Mouse (Mus musculus): Measurements from ENCODE around the gene Hoxd1. TPM values are rescaled to one million over a fixed set of nuclear protein-coding genes. Genes with fewer than 3 reads are reported as not detected.

The Hoxd1 gene
- polyA plus RNA-seq, 1 experiment: not detected

- Histone ChIP-seq H3K4me3 (ENCODE audit: insufficient read depth, low read depth, low read length) (no peak overlapping the region), H3K4me1 (ENCODE audit: control insufficient read depth, insufficient read depth, low read length) (no peaks in the 10 kb centered on the region)
Observed at GRCm38 (mm10) chr2:74746298-74746921, 16.4 kb upstream of the Hoxd1 start.

GRCm38 (mm10) chr2:74747006-74747405, 15.8 kb upstream of the Hoxd1 start:
- H3K4me3 ChIP-seq (ENCODE audit: insufficient read depth, low read depth, low read length): no peak overlapping the region
- H3K4me1 ChIP-seq (ENCODE audit: control insufficient read depth, insufficient read depth, low read length): no peaks in the 10 kb centered on the region
- no peak overlapping the region for H3K27ac ChIP-seq (ENCODE audit: insufficient read depth, low read depth, low read length)
- 3% methylated on average over 24 of the region's 24 CpGs for WGBS
- TF ChIP-seq CTCF (IDR thresholded peaks at IDR 0.05; ENCODE audit: insufficient read depth, low read depth, low read length) (no peak), POLR2A (IDR thresholded peaks at IDR 0.05; ENCODE audit: insufficient read depth, low read depth, low read length) (no peak)

More at GRCm38 (mm10) chr2:74746298-74746921, 16.4 kb upstream of the Hoxd1 start:
- TF ChIP-seq CTCF (IDR thresholded peaks at IDR 0.05; ENCODE audit: insufficient read depth, low read depth, low read length): no peak
- TF ChIP-seq POLR2A (IDR thresholded peaks at IDR 0.05; ENCODE audit: insufficient read depth, low read depth, low read length): no peak
- H3K27ac ChIP-seq (ENCODE audit: insufficient read depth, low read depth, low read length): no peak overlapping the region
- 2% methylated on average over 58 of the region's 58 CpGs for WGBS

- H3K4me3 ChIP-seq (ENCODE audit: insufficient read depth, low read depth, low read length): no peak overlapping the region
Observed at GRCm38 (mm10) chr2:74747661-74748141, 15.1 kb upstream of the Hoxd1 start.

GRCm38 (mm10) chr2:74748436-74748995, 14.3 kb upstream of the Hoxd1 start:
- TF ChIP-seq CTCF (IDR thresholded peaks at IDR 0.05; ENCODE audit: insufficient read depth, low read depth, low read length) (no peak), POLR2A (IDR thresholded peaks at IDR 0.05; ENCODE audit: insufficient read depth, low read depth, low read length) (no peak)
- H3K27ac ChIP-seq (ENCODE audit: insufficient read depth, low read depth, low read length): no peak overlapping the region
- no peak overlapping the region for H3K4me3 ChIP-seq (ENCODE audit: insufficient read depth, low read depth, low read length)
- WGBS: 8% methylated on average over 9 of the region's 9 CpGs
- H3K4me1 ChIP-seq (ENCODE audit: control insufficient read depth, insufficient read depth, low read length): peaks cover 7% of the 10 kb centered on the region; the same call in 1 of the 2 replicates

More at GRCm38 (mm10) chr2:74747661-74748141, 15.1 kb upstream of the Hoxd1 start:
- H3K27ac ChIP-seq (ENCODE audit: insufficient read depth, low read depth, low read length): no peak overlapping the region
- H3K4me1 ChIP-seq (ENCODE audit: control insufficient read depth, insufficient read depth, low read length): peaks cover 2% of the 10 kb centered on the region; the same call in 1 of the 2 replicates
- WGBS: 10% methylated on average over 11 of the region's 11 CpGs
- TF ChIP-seq CTCF (IDR thresholded peaks at IDR 0.05; ENCODE audit: insufficient read depth, low read depth, low read length): no peak
- no peak for TF ChIP-seq POLR2A (IDR thresholded peaks at IDR 0.05; ENCODE audit: insufficient read depth, low read depth, low read length)

- 1% methylated on average over 47 of the region's 47 CpGs for WGBS
- no peak overlapping the region for H3K4me3 ChIP-seq (ENCODE audit: insufficient read depth, low read depth, low read length)
- H3K4me1 ChIP-seq (ENCODE audit: control insufficient read depth, insufficient read depth, low read length): peaks cover 7% of the 10 kb centered on the region; the same call in 1 of the 2 replicates
- TF ChIP-seq POLR2A (IDR thresholded peaks at IDR 0.05; ENCODE audit: insufficient read depth, low read depth, low read length) (no peak), CTCF (IDR thresholded peaks at IDR 0.05; ENCODE audit: insufficient read depth, low read depth, low read length) (no peak)
- no peak overlapping the region for H3K27ac ChIP-seq (ENCODE audit: insufficient read depth, low read depth, low read length)
Observed at GRCm38 (mm10) chr2:74749337-74750121, 13.3 kb upstream of the Hoxd1 start.

GRCm38 (mm10) chr2:74750731-74751250, 12.0 kb upstream of the Hoxd1 start:
- H3K4me3 ChIP-seq (ENCODE audit: insufficient read depth, low read depth, low read length): no peak overlapping the region
- TF ChIP-seq POLR2A (IDR thresholded peaks at IDR 0.05; ENCODE audit: insufficient read depth, low read depth, low read length) (no peak), CTCF (IDR thresholded peaks at IDR 0.05; ENCODE audit: insufficient read depth, low read depth, low read length) (no peak)
- H3K27ac ChIP-seq (ENCODE audit: insufficient read depth, low read depth, low read length): no peak overlapping the region
- 17% methylated on average over 5 of the region's 5 CpGs for WGBS
- H3K4me1 ChIP-seq (ENCODE audit: control insufficient read depth, insufficient read depth, low read length): peaks cover 7% of the 10 kb centered on the region; the same call in 1 of the 2 replicates

- no peak for TF ChIP-seq CTCF (IDR thresholded peaks at IDR 0.05; ENCODE audit: insufficient read depth, low read depth, low read length)
- no peak for TF ChIP-seq POLR2A (IDR thresholded peaks at IDR 0.05; ENCODE audit: insufficient read depth, low read depth, low read length)
- no peak overlapping the region for H3K27ac ChIP-seq (ENCODE audit: insufficient read depth, low read depth, low read length)
- WGBS: 63% methylated on average over 1 of the region's 1 CpGs
- peaks cover 7% of the 10 kb centered on the region; the same call in 1 of the 2 replicates for H3K4me1 ChIP-seq (ENCODE audit: control insufficient read depth, insufficient read depth, low read length)
- H3K4me3 ChIP-seq (ENCODE audit: insufficient read depth, low read depth, low read length): no peak overlapping the region
Observed at GRCm38 (mm10) chr2:74751861-74752260, 10.9 kb upstream of the Hoxd1 start.

- no peak for TF ChIP-seq POLR2A (IDR thresholded peaks at IDR 0.05; ENCODE audit: insufficient read depth, low read depth, low read length)
- TF ChIP-seq CTCF (IDR thresholded peaks at IDR 0.05; ENCODE audit: insufficient read depth, low read depth, low read length): no peak
- Histone ChIP-seq H3K4me3 (ENCODE audit: insufficient read depth, low read depth, low read length) (no peak overlapping the region), H3K4me1 (ENCODE audit: control insufficient read depth, insufficient read depth, low read length) (peaks cover 7% of the 10 kb centered on the region; the same call in 1 of the 2 replicates), H3K27ac (ENCODE audit: insufficient read depth, low read depth, low read length) (no peak overlapping the region)
- WGBS: 3% methylated on average over 45 of the region's 45 CpGs
Observed at GRCm38 (mm10) chr2:74752431-74753174, 10.2 kb upstream of the Hoxd1 start.
